Mouse (Mus musculus) brain, embryonic 14.5 days (tissue): ENCODE data around the gene Kctd15.

Source experiments
- CTCF ChIP-seq: fragments of 200-500 bp; IDR thresholded peaks from 2 replicates; pipeline ENCODE4 v1.5.1; 2012; ENCODE audit warnings: inconsistent platforms, mild to moderate bottlenecking, moderate library complexity, borderline replicate concordance; ENCODE audit not compliant: insufficient read depth, insufficient read length; ENCODE audit errors: extremely low read depth
- POLR2A ChIP-seq: fragments of 200-500 bp; IDR thresholded peaks from 2 replicates; pipeline ENCODE4 v1.6.1; 2012; ENCODE audit warnings: mild to moderate bottlenecking, inconsistent platforms, borderline replicate concordance; ENCODE audit not compliant: poor library complexity, insufficient read depth, insufficient read length, severe bottlenecking; ENCODE audit errors: extremely low read depth

- TF ChIP-seq POLR2A (no peak), CTCF (no peak)
Measured at GRCm38 (mm10) chr7:34643329-34643728, 13.2 kb downstream of the Kctd15 start.
